Mouse (Mus musculus) lung, adult 2 months (tissue): ENCODE data around the gene Tctn3. TPM values are rescaled to one million over a fixed set of nuclear protein-coding genes. Genes with fewer than 3 reads are reported as not detected.

Experiments
- DNase-seq: peaks from one replicate; pipeline ENCODE4 v3.0.0; 2022
- H3K4me1 ChIP-seq: fragments of 200-500 bp; 2 replicates; pipeline ENCODE4 v1.6.1; 2011; ENCODE audit warnings: low read length; ENCODE audit not compliant: control insufficient read depth, insufficient read depth
- H3K4me3 ChIP-seq: fragments of 200-500 bp; replicated peaks from 2 replicates; pipeline ENCODE3; 2011; ENCODE audit warnings: low read depth, mild to moderate bottlenecking, control low read depth, low read length; ENCODE audit errors: extremely low read depth
- CTCF ChIP-seq: fragments of 200-500 bp; IDR thresholded peaks from 2 replicates; pipeline ENCODE4 v1.5.1; 2011; ENCODE audit warnings: mild to moderate bottlenecking, low read length, control low read depth; ENCODE audit not compliant: insufficient read depth
- POLR2A ChIP-seq: fragments of 200-500 bp; IDR thresholded peaks from 2 replicates; pipeline ENCODE4 v1.6.1; 2011; ENCODE audit warnings: low read depth, mild to moderate bottlenecking, control low read depth, low read length, borderline replicate concordance; ENCODE audit errors: extremely low read depth
- WGBS: fragments of 180-500 bp; shearing (Covaris S2); methylation state at CpG from one replicate; pipeline ENCODE4 v1.1.7; 2018; 5-methylcytosine and 5-hydroxymethylcytosine counted together
- polyA plus RNA-seq: library from polyadenylated mRNA; depleted of rRNA; stranded (reverse); fragments of >200 nt; gene quantifications from 2 replicates; pipeline ENCODE4 v1.2.3, GENCODE M21; 2012

Gene Tctn3
- polyA plus RNA-seq, 1 experiment = 12.1 TPM

- no peak for DNase-seq
- Histone ChIP-seq H3K4me1 (peaks cover 22% of the 10 kb centered on the region), H3K4me3 (no peak overlapping the region)
- TF ChIP-seq POLR2A (no peak), CTCF (no peak)
- WGBS = 74% methylated on average over 6 of the region's 6 CpGs
Measured at GRCm38 (mm10) chr19:40646379-40646778, 34.3 kb upstream of the Tctn3 start.

GRCm38 (mm10) chr19:40643846-40644245 lies 31.8 kb upstream of the Tctn3 start:
- WGBS = 59% methylated on average over 1 of the region's 1 CpGs

GRCm38 (mm10) chr19:40640799-40641198 lies 28.8 kb upstream of the Tctn3 start:
- Histone ChIP-seq H3K4me1 (peaks cover 8% of the 10 kb centered on the region), H3K4me3 (no peak overlapping the region)
- TF ChIP-seq CTCF = no peak
- no peak for TF ChIP-seq POLR2A
- WGBS = 78% methylated on average over 2 of the region's 2 CpGs
- DNase-seq = no peak

More at GRCm38 (mm10) chr19:40643846-40644245, 31.8 kb upstream of the Tctn3 start:
- Histone ChIP-seq H3K4me1 (peaks cover 15% of the 10 kb centered on the region), H3K4me3 (no peak overlapping the region)
- TF ChIP-seq POLR2A = no peak
- no peak for TF ChIP-seq CTCF
- DNase-seq = no peak

- no peak overlapping the region for H3K4me3 ChIP-seq
- H3K4me1 ChIP-seq = peaks cover 8% of the 10 kb centered on the region
- no peak for DNase-seq
- WGBS = 77% methylated on average over 11 of the region's 11 CpGs
- TF ChIP-seq POLR2A = no peak
- TF ChIP-seq CTCF = no peak
Measured at GRCm38 (mm10) chr19:40639729-40640304, 27.8 kb upstream of the Tctn3 start.

GRCm38 (mm10) chr19:40638582-40638981 lies 26.5 kb upstream of the Tctn3 start:
- no peak for DNase-seq
- WGBS = 86% methylated on average over 5 of the region's 5 CpGs
- H3K4me3 ChIP-seq = no peak overlapping the region
- H3K4me1 ChIP-seq = peaks cover 7% of the 10 kb centered on the region
- TF ChIP-seq POLR2A (no peak), CTCF (no peak)

- Histone ChIP-seq H3K4me1 (peaks cover 5% of the 10 kb centered on the region; the same call in 1 of the 2 replicates), H3K4me3 (no peak overlapping the region)
- WGBS = 51% methylated on average over 7 of the region's 7 CpGs
- TF ChIP-seq CTCF (no peak), POLR2A (no peak)
- no peak for DNase-seq
Measured at GRCm38 (mm10) chr19:40637601-40638000, 25.6 kb upstream of the Tctn3 start.

- no peak for DNase-seq
- no peak overlapping the region for H3K4me3 ChIP-seq
- WGBS = 23% methylated on average over 4 of the region's 4 CpGs
Measured at GRCm38 (mm10) chr19:40637091-40637490, 25.1 kb upstream of the Tctn3 start.

GRCm38 (mm10) chr19:40633144-40633543 lies 21.1 kb upstream of the Tctn3 start:
- TF ChIP-seq CTCF (no peak), POLR2A (no peak)
- H3K4me1 ChIP-seq = peaks cover 7% of the 10 kb centered on the region; the same call in 1 of the 2 replicates
- H3K4me3 ChIP-seq = no peak overlapping the region
- WGBS = 59% methylated on average over 1 of the region's 1 CpGs
- DNase-seq = no peak

More at GRCm38 (mm10) chr19:40637091-40637490, 25.1 kb upstream of the Tctn3 start:
- no peak for TF ChIP-seq CTCF
- TF ChIP-seq POLR2A = no peak
- H3K4me1 ChIP-seq = peaks cover 5% of the 10 kb centered on the region; the same call in 1 of the 2 replicates

GRCm38 (mm10) chr19:40632668-40633067 lies 20.6 kb upstream of the Tctn3 start:
- DNase-seq = no peak
- peaks cover 4% of the 10 kb centered on the region; the same call in 1 of the 2 replicates for H3K4me1 ChIP-seq
- no peak overlapping the region for H3K4me3 ChIP-seq
- TF ChIP-seq POLR2A (no peak), CTCF (no peak)
- WGBS = 86% methylated on average over 5 of the region's 5 CpGs

- WGBS = 17% methylated on average over 3 of the region's 3 CpGs
- no peak for DNase-seq
Measured at GRCm38 (mm10) chr19:40632193-40632592, 20.2 kb upstream of the Tctn3 start.

More at GRCm38 (mm10) chr19:40632193-40632592, 20.2 kb upstream of the Tctn3 start:
- Histone ChIP-seq H3K4me1 (peaks cover 4% of the 10 kb centered on the region; the same call in 1 of the 2 replicates), H3K4me3 (no peak overlapping the region)
- no peak for TF ChIP-seq CTCF
- TF ChIP-seq POLR2A = no peak
